Mouse (Mus musculus) right cerebral cortex, postnatal 14 days (tissue): Measurements from ENCODE around the gene Immp2l.

Source experiments
- DNase-seq: peaks from one replicate; pipeline ENCODE4 v3.0.0; 2022

Immp2l gene

DNA sequence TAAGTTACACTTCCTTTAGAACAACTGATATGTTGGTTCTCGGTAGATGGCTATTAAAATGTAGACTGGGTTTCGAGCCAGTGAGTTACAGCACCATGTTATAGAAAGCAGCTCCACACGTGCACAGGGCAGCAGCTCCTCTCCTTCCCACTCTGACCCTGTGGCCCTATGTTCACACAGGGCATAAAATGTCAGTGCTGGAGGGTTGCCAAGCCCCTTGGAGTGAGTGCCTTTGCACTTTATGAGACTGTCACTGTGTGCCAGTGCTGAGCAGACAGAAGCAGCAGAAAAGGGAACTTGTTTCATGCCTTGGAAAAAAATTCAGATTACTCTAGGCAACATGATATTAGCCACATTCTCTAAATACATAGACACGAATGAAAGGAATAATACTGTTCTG lies 414.6 kb downstream of the Immp2l start:
- DNase-seq: peak; percentile 7

- no peak for DNase-seq
Observed at GRCm38 (mm10) chr12:41468374-41468991, 444.6 kb downstream of the Immp2l start.

DNA sequence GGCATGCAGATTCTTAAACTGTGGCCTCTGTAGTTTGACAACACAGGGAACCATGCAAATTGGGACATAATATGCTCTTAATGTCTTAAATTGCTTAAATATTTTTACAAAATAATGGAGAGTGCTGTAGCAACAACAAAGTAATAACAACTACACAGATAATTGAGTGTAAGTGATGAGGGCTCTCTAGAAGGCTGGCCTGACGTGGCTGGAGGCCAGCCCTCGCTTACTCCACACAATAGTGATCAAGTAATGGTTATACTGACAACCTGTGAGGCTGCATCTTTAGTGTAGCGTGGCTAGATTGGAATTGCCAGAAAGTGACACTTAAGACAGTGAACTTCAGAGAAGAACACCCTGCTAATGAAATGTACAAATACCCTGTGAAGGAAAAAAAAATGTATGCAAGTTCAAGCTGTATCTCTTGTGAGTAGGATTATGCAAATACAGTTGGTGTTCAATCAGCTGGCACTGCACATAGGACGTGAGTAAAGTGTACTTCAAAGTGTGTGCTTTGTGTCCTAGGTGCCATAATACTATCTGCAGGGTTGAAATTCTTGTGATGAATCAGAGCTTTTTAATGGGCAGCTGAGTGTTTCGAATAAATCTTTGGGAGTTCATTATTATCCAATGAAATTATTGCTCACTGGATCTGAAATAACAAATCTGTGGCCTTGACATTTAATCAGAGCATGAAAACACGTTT lies 445.4 kb downstream of the Immp2l start:
- no peak for DNase-seq

- no peak for DNase-seq
Observed at GRCm38 (mm10) chr12:41481486-41481885, 457.6 kb downstream of the Immp2l start.

- no peak for DNase-seq
Observed at GRCm38 (mm10) chr12:41483091-41483592, 459.3 kb downstream of the Immp2l start.

GRCm38 (mm10) chr12:41483593-41484451 lies 459.9 kb downstream of the Immp2l start:
- no peak for DNase-seq

- DNase-seq: peak; percentile 38
Observed at GRCm38 (mm10) chr12:41484689-41485511, 461.0 kb downstream of the Immp2l start.

DNA sequence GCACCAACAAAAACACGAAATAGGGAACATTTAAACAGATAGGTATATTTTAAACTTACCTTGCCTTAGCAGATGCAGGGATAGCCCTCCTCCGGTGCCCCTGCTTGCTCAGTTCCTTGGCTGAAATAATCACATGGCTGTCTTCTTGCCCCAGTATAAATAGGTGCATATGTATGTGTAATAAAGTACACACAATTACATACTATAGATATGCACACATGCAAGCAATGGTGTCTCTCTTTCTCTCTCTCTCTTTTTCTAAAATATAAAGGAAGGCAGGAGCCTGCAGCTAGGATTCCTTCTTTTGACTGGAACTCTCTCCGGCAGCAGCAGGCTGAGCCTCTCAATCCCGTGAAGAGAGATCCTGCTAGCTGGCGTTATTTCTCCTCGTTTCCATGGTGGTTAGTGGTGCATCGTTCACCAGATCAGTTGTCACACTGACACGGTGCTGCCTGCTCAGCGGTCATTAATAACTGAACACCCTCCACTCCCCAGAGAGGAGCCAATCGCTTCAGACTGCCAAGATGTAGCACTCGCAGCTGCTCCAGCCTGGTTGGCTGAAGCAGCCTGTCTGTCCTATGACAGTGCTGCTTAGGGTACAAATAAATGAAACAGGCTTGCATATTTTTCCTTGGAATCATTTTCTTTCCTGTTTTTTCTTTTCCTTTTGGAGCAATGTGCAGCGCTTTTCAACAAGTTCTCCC lies 461.8 kb downstream of the Immp2l start:
- peak; percentile 68 for DNase-seq

GRCm38 (mm10) chr12:41486331-41486730 lies 462.4 kb downstream of the Immp2l start, which contains the start of gene Lrrn3:
TSS of gene Lrrn3 (minus strand) at chr12:41486431.
- DNase-seq: no peak

DNA sequence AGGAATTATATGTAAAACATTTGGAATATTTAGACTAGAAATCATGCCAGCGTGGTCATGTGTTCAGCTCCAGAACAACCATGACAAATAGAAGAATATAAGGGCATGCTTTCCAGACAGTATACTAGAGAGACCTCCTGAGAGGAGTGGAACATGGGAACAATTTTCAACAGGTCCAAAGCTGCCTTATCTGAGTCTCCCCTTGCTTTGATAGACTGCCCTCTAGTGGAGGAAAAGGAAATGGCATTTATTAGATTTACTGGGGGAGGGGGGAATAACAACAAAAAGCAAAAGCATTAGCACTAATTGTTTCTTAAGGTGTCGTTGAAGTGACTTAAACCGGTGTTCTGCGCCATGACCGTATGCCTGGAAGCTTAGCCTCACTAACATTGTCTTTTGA lies 463.1 kb downstream of the Immp2l start:
- DNase-seq: no peak

GRCm38 (mm10) chr12:41494620-41495019 lies 470.7 kb downstream of the Immp2l start:
- no peak for DNase-seq

- DNase-seq: no peak
Observed at GRCm38 (mm10) chr12:41500049-41500820, 476.3 kb downstream of the Immp2l start.

GRCm38 (mm10) chr12:41508610-41509009 lies 484.7 kb downstream of the Immp2l start:
- no peak for DNase-seq

GRCm38 (mm10) chr12:41510588-41510987 lies 486.7 kb downstream of the Immp2l start:
- DNase-seq: no peak

- no peak for DNase-seq
Observed at GRCm38 (mm10) chr12:41518897-41519296, 495.0 kb downstream of the Immp2l start.

GRCm38 (mm10) chr12:41520326-41520725 lies 496.4 kb downstream of the Immp2l start:
- no peak for DNase-seq

DNA sequence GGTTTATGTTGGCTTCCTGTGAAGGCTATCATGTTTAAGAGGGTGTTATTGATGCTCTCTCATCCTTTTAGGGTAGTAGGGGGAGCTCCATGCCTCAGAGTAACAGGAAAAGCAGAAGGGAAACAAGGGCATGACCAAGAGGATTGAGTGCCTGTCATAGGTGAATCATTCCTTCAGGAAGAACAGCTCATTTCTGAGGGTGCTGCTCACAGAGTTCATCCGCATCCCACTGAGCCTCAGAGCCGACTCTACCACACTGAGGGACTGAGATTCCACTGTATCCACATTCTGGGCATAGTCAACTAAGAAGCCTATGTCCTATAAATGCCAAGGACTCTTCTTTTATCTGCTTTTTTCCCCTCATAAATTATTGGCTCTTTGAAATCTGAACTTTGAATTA lies 497.8 kb downstream of the Immp2l start:
- no peak for DNase-seq

GRCm38 (mm10) chr12:41526688-41527087 lies 502.8 kb downstream of the Immp2l start:
- no peak for DNase-seq

- no peak for DNase-seq
Observed at GRCm38 (mm10) chr12:41528410-41528809, 504.5 kb downstream of the Immp2l start.

DNA sequence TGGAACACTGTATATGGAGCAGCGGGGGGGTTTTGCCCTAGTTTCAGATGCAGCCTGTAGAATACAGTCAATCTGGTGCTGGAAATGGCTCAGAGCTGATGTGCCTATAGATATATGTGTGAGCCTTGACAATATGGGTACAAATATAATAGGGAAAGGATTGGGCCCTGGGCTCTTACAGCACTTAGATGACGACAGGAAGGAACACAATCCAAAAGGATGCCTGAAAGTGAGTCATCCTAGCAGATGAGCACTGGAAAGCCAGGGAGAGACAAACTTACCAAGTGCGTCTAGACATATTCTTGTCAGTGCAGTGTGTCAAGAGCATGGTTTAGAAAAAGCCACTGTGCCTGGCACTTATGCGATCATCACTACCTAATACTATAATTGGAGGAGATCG lies 516.1 kb downstream of the Immp2l start:
- DNase-seq: no peak

- DNase-seq: no peak
Observed at GRCm38 (mm10) chr12:41551578-41551977, 527.7 kb downstream of the Immp2l start.
